8 mouse cellular contexts compared by ENCODE assay signal in genomic region chr19:45675720-45676581, GRCm38 (mm10). TPM values are rescaled to one million over a fixed set of nuclear protein-coding genes. Genes with fewer than 3 reads are reported as not detected.
DNase-seq lines count a peak whose midpoint lies in the region; ATAC-seq and TF ChIP-seq lines count a peak whose summit lies in the region.

No protein-coding gene starts in this region.

- peak overlapping the region; percentile 21 for H3K4me3 ChIP-seq in left cerebral cortex, adult 2 months
- H3K4me3 ChIP-seq in liver, postnatal 0 days (ENCODE audit: low read depth, low read length), result peak overlapping the region; percentile 57

- peak overlapping the region; percentile 57 for H3K9ac ChIP-seq in liver, postnatal 0 days (replicated peaks)

- peaks cover 10% of the 10 kb centered on the region; the same call in 1 of the 2 replicates for H3K4me1 ChIP-seq in liver, postnatal 0 days (ENCODE audit: insufficient read depth)

- under 1% methylated on average over 38 of the region's 38 CpGs for WGBS in liver, postnatal 0 days (ENCODE audit: insufficient replicate concordance)

- peak; percentile 50 for ATAC-seq in liver, postnatal 0 days

- H3K27ac ChIP-seq in left cerebral cortex, adult 2 months, result no peak overlapping the region
- 0 out of 2 replicates have a peak overlapping the region, but pooled peaks have one; percentile 17 for H3K27ac ChIP-seq in liver, postnatal 0 days (ENCODE audit: low read depth)

- DNase-seq in left cerebral cortex, adult 2 months (ENCODE audit: extremely low spot score in 1 of 2, low spot score in 2 of 2), result no peak
- no peak for DNase-seq in left cerebral cortex, postnatal 36 days (ENCODE audit: low spot score in 2 of 2)
- DNase-seq in embryo, embryonic 11 days, result peak; percentile 72
- DNase-seq in heart, postnatal 10 days, result peak; percentile 31
- peak; percentile 29 for DNase-seq in liver, postnatal 0 days
- DNase-seq in spleen, postnatal 10 days (ENCODE audit: low spot score in 2 of 2), result peak; percentile 46
- no peak for DNase-seq in adipocyte (ENCODE audit: low spot score)
- DNase-seq in kidney, adult 18-20 months, result no peak

- peak overlapping the region; percentile 86 for H3K4me2 ChIP-seq in liver, postnatal 0 days (ENCODE audit: low read depth, low read length)

- H3K36me3 ChIP-seq in liver, postnatal 0 days (replicated peaks; ENCODE audit: insufficient read depth, low read length), result no peaks in the 10 kb centered on the region

- intact Hi-C loops in left cerebral cortex, adult 2 months (cut with DNase I), result loop anchor here (10.0 kb wide), 1 partner anchor 451 kb away; no protein-coding TSS in a partner anchor
- intact Hi-C loops in left cerebral cortex, postnatal 36 days (cut with DNase I), result loop anchor here (10.0 kb wide), 1 partner anchor 441 kb away; the partner anchor contains the start of gene Lbx1
- intact Hi-C loops in heart, postnatal 10 days (cut with DNase I), result loop anchor here (5.0 kb wide), 1 partner anchor 61 kb away; no protein-coding TSS in a partner anchor

- H3K9me3 ChIP-seq in liver, postnatal 0 days (ENCODE audit: low read length), result no peaks in the 10 kb centered on the region

- no peak for TF ChIP-seq CTCF in left cerebral cortex, adult 2 months (IDR thresholded peaks at IDR 0.05)
- no peak for TF ChIP-seq CTCF in liver, postnatal 0 days (IDR thresholded peaks at IDR 0.05; ENCODE audit: low read depth)

- peaks cover 17% of the 10 kb centered on the region for H3K27me3 ChIP-seq in liver, postnatal 0 days (ENCODE audit: insufficient read depth, low read length)

- no peak for TF ChIP-seq EP300 in liver, postnatal 0 days (IDR thresholded peaks at IDR 0.05; ENCODE audit: low read depth)

RNA-seq across cellular contexts. Expression of gene Fbxw4, which starts 15.8 kb away (rescaled TPM):
- total RNA-seq in left cerebral cortex, adult 2 months (2021), result 10 to 100 TPM; 41.2 to 41.7 TPM
- total RNA-seq in left cerebral cortex, postnatal 36 days (2021), result 10 to 100 TPM; 34.4 to 35.9 TPM
- total RNA-seq in heart, postnatal 10 days (2021), result 10 to 100 TPM; 21.0 to 21.7 TPM
- polyA plus RNA-seq in liver, postnatal 0 days (2015; fragmentation: Nextera tagmentation; extraction: Ambion mirVana), result 2.2 and 3.0 TPM in 2 replicates

Comparison
In these comparisons a context has a peak if more than half of its experiments do, and no peak if none do; other contexts are left out.
1. DNase-seq: peak in embryo, embryonic 11 days (single experiment), heart, postnatal 10 days (2 of 2), liver, postnatal 0 days (single experiment) and spleen, postnatal 10 days (2 of 2); none in left cerebral cortex, adult 2 months (0 of 2), left cerebral cortex, postnatal 36 days (0 of 2), adipocyte (single experiment) and kidney, adult 18-20 months (single experiment).